Mouse (Mus musculus) ES-E14 (cell line): Measurements from ENCODE around the gene Vps52. TPM values are rescaled to one million over a fixed set of nuclear protein-coding genes. Genes with fewer than 3 reads are reported as not detected.
A peak's percentile ranks its signal among the peaks of the same experiment; 100 is the strongest.
"Not testable (repeated sequence)": the region's sequence is repeated elsewhere in the genome, so short reads cannot be mapped to it uniquely, and the experiment has no call there.

ENCODE experiments used
- DNase-seq: peaks from one replicate; pipeline ENCODE4 v3.0.0-alpha.2; 2013; ENCODE audit warnings: low read depth, low spot score
- H3K27ac ChIP-seq: 2 replicates; pipeline ENCODE4 v1.5.1; 2012; ENCODE audit warnings: low read depth, mild to moderate bottlenecking, low read length, moderate library complexity, mixed read lengths; ENCODE audit not compliant: poor library complexity, insufficient read depth, severe bottlenecking
- H3K36me3 ChIP-seq: 2 replicates; pipeline ENCODE4 v1.6.1; 2012; ENCODE audit warnings: mild to moderate bottlenecking, low read length, moderate library complexity, mixed read lengths; ENCODE audit not compliant: control insufficient read depth, poor library complexity, insufficient read depth, severe bottlenecking
- H3K4me1 ChIP-seq, 2 experiments: fragments of 150-350 bp in 1 of 2; sonication (generic) in 1 of 2; 2 replicates each; pipeline ENCODE4 v1.6.1; 2012; ENCODE audit warnings: low read length in 2 of 2, mild to moderate bottlenecking in 1 of 2, mixed read lengths in 1 of 2; ENCODE audit not compliant: control insufficient read depth in 2 of 2, insufficient read depth in 2 of 2, poor library complexity in 1 of 2
- H3K4me3 ChIP-seq, 2 experiments: fragments of 150-350 bp in 1 of 2; sonication (generic) in 1 of 2; 2 replicates each; pipeline ENCODE4 v1.5.1; 2012; ENCODE audit warnings: low read length in 2 of 2, low read depth in 1 of 2, mild to moderate bottlenecking in 1 of 2, mixed read lengths in 1 of 2; ENCODE audit not compliant: insufficient read depth in 1 of 2, poor library complexity in 1 of 2, severe bottlenecking in 1 of 2
- H3K9ac ChIP-seq: 2 replicates; pipeline ENCODE4 v1.6.1; 2012; ENCODE audit warnings: low read depth, mild to moderate bottlenecking, low read length, mixed read lengths; ENCODE audit not compliant: poor library complexity, insufficient read depth, severe bottlenecking
- H3K9me3 ChIP-seq: fragments of 150-350 bp; sonication (generic); 2 replicates; pipeline ENCODE4 v1.6.1; 2012; ENCODE audit warnings: low read depth, mild to moderate bottlenecking, low read length; ENCODE audit not compliant: control insufficient read depth, insufficient read depth
- CHD2 ChIP-seq: IDR thresholded peaks from 2 replicates; pipeline ENCODE4 v1.6.1; 2014; ENCODE audit warnings: mild to moderate bottlenecking, low read depth, low read length, inconsistent platforms
- HCFC1 ChIP-seq: IDR thresholded peaks from 2 replicates; pipeline ENCODE4 v1.6.1; 2012; ENCODE audit warnings: low read length, inconsistent platforms, borderline replicate concordance; ENCODE audit not compliant: insufficient read depth
- MAFK ChIP-seq: IDR thresholded peaks from 2 replicates; pipeline ENCODE4 v1.6.1; 2014; ENCODE audit warnings: mild to moderate bottlenecking, low read depth, low read length, inconsistent platforms; ENCODE audit not compliant: insufficient read depth
- ZC3H11A ChIP-seq: IDR thresholded peaks from 2 replicates; pipeline ENCODE4 v1.6.1; 2012; ENCODE audit warnings: low read depth, mild to moderate bottlenecking, inconsistent platforms, low read length, borderline replicate concordance
- ZNF384 ChIP-seq: IDR thresholded peaks from 2 replicates; pipeline ENCODE4 v1.6.1; 2012; ENCODE audit warnings: low read depth, low read length, inconsistent platforms
- in situ Hi-C, 2 experiments: fragments of 600-800 bp; cut with MboI; formaldehyde crosslinking; loops; one replicate each; pipeline ENCODE4 v1.15.1; 2025; ENCODE audit warnings: low sequenced_read_pairs in 2 of 2, inconsistent platforms in 1 of 2; ENCODE audit not compliant: unreplicated experiment in 2 of 2
- total RNA-seq: library from RNA; depleted of rRNA; stranded (reverse); fragments of 300-350 nt; gene quantifications from 2 replicates; pipeline ENCODE4 v1.2.3, GENCODE M21; 2012

The Vps52 gene
- total RNA-seq, 1 experiment: 23.2 TPM

GRCm38 (mm10) chr17:33980181-33981035 lies 24.8 kb downstream of the Vps52 start:
- in situ Hi-C loops: no loop called here
- TF ChIP-seq ZNF384 (no peak), MAFK (no peak), CHD2 (no peak), HCFC1 (no peak), ZC3H11A (no peak)
- no peaks in the 10 kb centered on the region; the same call in 1 of the 2 replicates for H3K36me3 ChIP-seq
- H3K27ac ChIP-seq: peak overlapping the region; percentile 8; the same call in 1 of the 2 replicates
- no peaks in the 10 kb centered on the region for H3K9me3 ChIP-seq
- H3K4me1 ChIP-seq: peaks cover 5 to 13% of the 10 kb centered on the region in 2 experiments; a peak in 3 of 4 replicates
- peak overlapping the region in 1 of 2 experiments; percentile 14; a peak in 1 of 4 replicates for H3K4me3 ChIP-seq
- no peak for DNase-seq
- H3K9ac ChIP-seq: peak overlapping the region; percentile 27; the same call in 1 of the 2 replicates

DNA sequence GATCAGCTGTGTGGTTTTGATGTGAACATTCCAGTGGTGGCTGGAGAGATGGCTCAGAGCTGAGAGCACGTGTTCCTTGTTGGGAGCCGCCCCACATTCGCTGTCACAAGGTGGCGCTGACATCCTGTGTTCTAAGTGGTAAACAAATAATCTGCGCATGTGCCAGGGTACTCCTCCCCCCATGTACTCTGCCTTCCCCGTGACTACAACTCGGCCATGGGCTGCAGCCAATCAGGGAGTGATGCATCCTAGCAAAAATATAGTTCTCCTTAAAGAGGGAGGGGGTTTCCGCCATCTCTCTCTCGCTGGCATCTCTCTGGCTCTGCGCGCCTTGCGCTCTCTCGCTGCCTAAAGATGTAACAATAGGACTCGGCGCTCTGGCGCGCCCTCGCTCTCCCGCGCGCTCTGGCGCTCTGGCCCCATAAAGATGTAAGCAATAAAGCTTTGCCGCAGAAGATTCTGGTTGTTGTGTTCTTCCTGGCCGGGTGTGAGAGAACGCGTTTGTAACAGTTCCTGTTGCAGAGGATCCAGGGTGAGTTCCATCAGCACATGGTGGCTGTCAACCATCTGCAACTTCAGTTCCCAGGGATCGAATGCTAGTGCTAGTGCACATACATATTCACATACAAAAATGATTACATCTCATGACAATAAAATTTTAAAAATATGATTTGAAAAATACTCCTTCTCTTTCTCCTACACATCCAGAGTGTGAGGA lies 25.7 kb downstream of the Vps52 start:
- in situ Hi-C loops: not testable (repeated sequence)
- H3K4me1 ChIP-seq: peaks cover 5 to 13% of the 10 kb centered on the region in 2 experiments; a peak in 3 of 4 replicates
- DNase-seq: peak; percentile 93

GRCm38 (mm10) chr17:33982136-33982535 lies 26.5 kb downstream of the Vps52 start:
- H3K27ac ChIP-seq, H3K9me3 ChIP-seq, H3K9ac ChIP-seq, in situ Hi-C loops, H3K36me3 ChIP-seq: not testable (repeated sequence)
- Histone ChIP-seq H3K4me3 (peak overlapping the region in 1 of 2 experiments; percentile 83; a peak in 3 of 4 replicates), H3K4me1 (peaks cover 5 to 13% of the 10 kb centered on the region in 2 experiments; a peak in 3 of 4 replicates)
- peak; percentile 68 for DNase-seq

More for the DNA sequence above, 25.7 kb downstream of the Vps52 start:
- Histone ChIP-seq H3K27ac (peak overlapping the region; percentile 64), H3K9ac (peak overlapping the region; percentile 78), H3K4me3 (peak overlapping the region; percentile 72 to 83)
- H3K9me3 ChIP-seq, H3K36me3 ChIP-seq: not testable (repeated sequence)

GRCm38 (mm10) chr17:33991788-33992664 lies 36.4 kb downstream of the Vps52 start:
- no peak overlapping the region for H3K27ac ChIP-seq
- H3K9ac ChIP-seq: peak overlapping the region; percentile 57; the same call in 1 of the 2 replicates
- in situ Hi-C loops: no loop called here
- no peaks in the 10 kb centered on the region for H3K9me3 ChIP-seq
- peaks cover 0 to 2% of the 10 kb centered on the region in 2 experiments; a peak in 1 of 4 replicates for H3K4me1 ChIP-seq
- TF ChIP-seq MAFK (no peak), ZNF384 (peak; percentile 97)
- peak; percentile 91 for DNase-seq
- peak overlapping the region in 1 of 2 experiments; percentile 25; a peak in 1 of 4 replicates for H3K4me3 ChIP-seq
- peaks cover 2% of the 10 kb centered on the region; the same call in 1 of the 2 replicates for H3K36me3 ChIP-seq
